Mouse (Mus musculus): ENCODE results near the gene Tctn1. TPM values are rescaled to one million over a fixed set of nuclear protein-coding genes. Genes with fewer than 3 reads are reported as not detected.

The Tctn1 gene
- polyA plus RNA-seq, 1 experiment from 2014 or later, result 4.8 TPM

DNA sequence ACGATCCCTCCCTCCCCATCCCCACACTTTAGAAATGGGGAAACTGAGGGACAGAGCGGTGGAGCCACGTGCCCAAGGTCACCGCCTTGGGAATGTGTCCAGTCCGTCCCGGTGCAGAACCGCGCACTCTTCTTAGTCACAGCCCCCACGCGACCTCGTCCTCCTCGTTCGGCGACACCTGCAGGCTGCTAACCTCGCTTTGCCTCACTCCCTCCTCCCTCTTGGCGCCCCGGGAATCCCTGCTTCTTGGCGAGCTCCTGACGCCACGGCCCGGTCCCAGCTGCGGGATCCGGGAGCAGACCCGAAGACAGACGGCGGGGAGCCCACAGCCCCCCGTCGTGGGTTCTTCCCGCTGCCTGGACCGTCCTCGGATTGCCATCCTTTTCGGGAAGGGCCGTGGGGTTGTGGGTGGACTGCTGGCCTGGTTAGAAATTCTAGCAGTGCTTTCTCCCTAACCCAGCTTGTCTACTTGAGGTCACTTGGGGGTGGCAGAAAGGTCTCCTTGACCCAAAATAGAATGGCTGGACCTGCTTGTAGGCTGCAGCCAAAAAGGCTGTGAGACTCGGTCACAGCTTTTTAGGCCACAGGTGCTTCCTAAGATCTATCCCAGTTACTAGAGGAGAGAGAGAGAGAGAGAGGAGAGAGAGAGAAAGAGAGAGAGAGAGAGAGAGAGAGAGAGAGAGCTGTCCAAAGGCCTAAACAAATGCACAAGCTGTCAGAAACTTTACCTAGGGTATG, 20.9 kb upstream of the Tctn1 start:
- Histone ChIP-seq H3K27me3 (no peaks in the 10 kb centered on the region), H3K36me3 (peaks cover 28% of the 10 kb centered on the region), H3K4me3 (replicated peaks) (peak overlapping the region; percentile 98), H3K9me3 (0 out of 2 replicates have a peak, but pooled peaks cover 5% of the 10 kb centered on the region), H3K9ac (replicated peaks) (peak overlapping the region; percentile 83), H3K4me1 (replicated peaks) (peaks cover 25% of the 10 kb centered on the region), H3K27ac (no peak overlapping the region), H3K4me2 (peak overlapping the region; percentile 98)
- ATAC-seq (ENCODE audit: insufficient number of reproducible peaks, insufficient read depth, low FRiP score, low TSS enrichment, low read depth), result peak; percentile 35; the same call in 1 of the 2 replicates
- 1% methylated on average over 34 of the region's 34 CpGs for WGBS

- ATAC-seq (ENCODE audit: insufficient number of reproducible peaks, insufficient read depth, low FRiP score, low TSS enrichment, low read depth), result peak; percentile 94
- Histone ChIP-seq H3K4me3 (replicated peaks) (peak within 1 kb of the TSS; percentile 98), H3K27me3 (no peaks in the 10 kb centered on the region), H3K4me2 (peak within 1 kb of the TSS; percentile 98), H3K9me3 (no peaks in the 10 kb centered on the region), H3K36me3 (peaks cover 25% of the 10 kb centered on the region), H3K27ac (peak within 1 kb of the TSS; percentile 45; the same call in 1 of the 2 replicates), H3K9ac (replicated peaks) (peak within 1 kb of the TSS; percentile 83), H3K4me1 (replicated peaks) (peaks cover 26% of the 10 kb centered on the region)
- under 1% methylated on average over 98 of the region's 114 CpGs for WGBS
Observed at GRCm38 (mm10) chr5:122284183-122285028, 20.1 kb upstream of the Tctn1 start, which contains the start of gene Pptc7. Gene Pptc7 (plus strand): TSS chr5:122284365.

- peak overlapping the region; percentile 98 for H3K4me3 ChIP-seq (replicated peaks)
- H3K36me3 ChIP-seq, result peaks cover 20% of the 10 kb centered on the region
- no peak overlapping the region for H3K9ac ChIP-seq (replicated peaks)
- no peak for ATAC-seq (ENCODE audit: insufficient number of reproducible peaks, insufficient read depth, low FRiP score, low TSS enrichment, low read depth)
- H3K27me3 ChIP-seq, result no peaks in the 10 kb centered on the region
- 36% methylated on average over 2 of the region's 2 CpGs for WGBS
- H3K27ac ChIP-seq, result no peak overlapping the region
- no peaks in the 10 kb centered on the region for H3K9me3 ChIP-seq
- H3K4me1 ChIP-seq (replicated peaks), result peaks cover 26% of the 10 kb centered on the region
- peak overlapping the region; percentile 38 for H3K4me2 ChIP-seq
Observed at GRCm38 (mm10) chr5:122283828-122284182, 19.5 kb upstream of the Tctn1 start.

DNA sequence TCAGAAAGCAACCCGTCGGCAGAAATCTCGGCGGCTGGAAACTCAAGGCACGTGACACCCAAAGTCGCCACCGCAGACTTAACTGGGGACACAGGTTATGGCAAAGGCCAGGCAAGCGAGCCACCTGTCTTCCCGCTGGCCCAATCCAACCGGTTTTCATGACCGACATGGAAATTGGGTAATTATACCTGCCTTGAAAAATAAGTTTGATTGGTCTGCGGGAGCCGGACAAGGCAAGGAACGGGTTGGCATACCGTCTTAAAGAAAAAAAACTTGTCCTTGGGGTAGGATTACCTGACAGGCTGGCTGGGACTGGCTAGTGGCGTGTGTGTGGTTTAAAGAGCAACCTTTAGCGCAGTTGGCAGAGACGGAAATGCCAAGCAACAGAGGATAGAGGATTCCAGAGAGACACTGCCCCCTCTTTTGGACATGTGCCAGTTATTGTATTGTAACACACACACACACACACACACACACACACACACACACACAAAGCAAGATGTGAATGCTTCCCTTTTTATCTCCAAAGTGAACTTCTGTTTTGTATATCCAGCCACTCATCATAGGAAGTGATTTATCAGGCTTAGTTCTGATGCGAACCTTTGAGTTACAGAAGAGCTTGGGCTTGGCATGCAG, 16.7 kb upstream of the Tctn1 start:
- Histone ChIP-seq H3K4me1 (replicated peaks) (peaks cover 22% of the 10 kb centered on the region), H3K27ac (no peak overlapping the region), H3K36me3 (no peaks in the 10 kb centered on the region), H3K4me2 (peak overlapping the region; percentile 28), H3K4me3 (replicated peaks) (no peak overlapping the region), H3K9ac (replicated peaks) (no peak overlapping the region), H3K9me3 (no peaks in the 10 kb centered on the region), H3K27me3 (no peaks in the 10 kb centered on the region)
- WGBS, result 33% methylated on average over 19 of the region's 19 CpGs
- ATAC-seq (ENCODE audit: insufficient number of reproducible peaks, insufficient read depth, low FRiP score, low TSS enrichment, low read depth), result no peak

GRCm38 (mm10) chr5:122280422-122280826, 16.2 kb upstream of the Tctn1 start:
- Histone ChIP-seq H3K4me3 (replicated peaks) (no peak overlapping the region), H3K9ac (replicated peaks) (no peak overlapping the region), H3K9me3 (no peaks in the 10 kb centered on the region), H3K4me2 (peak overlapping the region; percentile 28), H3K4me1 (replicated peaks) (peaks cover 17% of the 10 kb centered on the region), H3K27ac (no peak overlapping the region), H3K27me3 (no peaks in the 10 kb centered on the region), H3K36me3 (no peaks in the 10 kb centered on the region)
- 46% methylated on average over 6 of the region's 6 CpGs for WGBS
- no peak for ATAC-seq (ENCODE audit: insufficient number of reproducible peaks, insufficient read depth, low FRiP score, low TSS enrichment, low read depth)

DNA sequence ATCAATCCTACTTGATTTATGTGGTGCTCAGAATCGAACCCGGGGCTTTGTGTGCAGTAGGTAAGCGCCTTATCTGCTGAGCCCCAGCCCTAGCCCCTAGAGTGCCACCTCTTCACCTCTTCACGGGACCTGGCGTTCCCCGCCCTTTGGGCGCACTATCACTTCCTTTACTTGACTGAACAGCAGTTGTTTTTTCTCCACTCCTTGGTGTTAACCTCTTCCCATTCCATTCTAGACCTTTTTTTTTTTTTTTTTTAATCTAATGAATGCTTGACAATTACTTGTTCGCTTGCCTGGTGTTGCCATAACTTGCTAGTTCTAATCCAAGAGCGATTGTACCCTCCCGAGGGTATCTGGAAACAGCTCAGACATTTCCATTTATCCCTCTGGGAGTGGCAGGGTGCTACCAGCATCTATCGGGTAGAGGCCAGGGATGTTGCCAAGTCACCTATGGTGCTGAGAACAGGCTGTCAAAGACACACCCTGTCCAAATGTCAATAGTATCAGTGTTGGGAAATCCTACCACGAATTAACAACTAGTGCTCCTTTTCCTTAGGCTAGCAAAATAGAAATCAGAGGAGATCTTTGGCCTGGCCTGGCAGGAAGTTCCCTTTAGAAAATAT, 15.7 kb upstream of the Tctn1 start:
- ATAC-seq (ENCODE audit: insufficient number of reproducible peaks, insufficient read depth, low FRiP score, low TSS enrichment, low read depth), result no peak
- 82% methylated on average over 12 of the region's 12 CpGs for WGBS

GRCm38 (mm10) chr5:122278946-122279345, 14.7 kb upstream of the Tctn1 start:
- Histone ChIP-seq H3K36me3 (no peaks in the 10 kb centered on the region), H3K4me2 (no peak overlapping the region), H3K9ac (replicated peaks) (no peak overlapping the region), H3K27me3 (no peaks in the 10 kb centered on the region), H3K27ac (no peak overlapping the region), H3K4me1 (replicated peaks) (peaks cover 14% of the 10 kb centered on the region; the same call in 1 of the 2 replicates), H3K4me3 (replicated peaks) (no peak overlapping the region), H3K9me3 (no peaks in the 10 kb centered on the region)
- no peak for ATAC-seq (ENCODE audit: insufficient number of reproducible peaks, insufficient read depth, low FRiP score, low TSS enrichment, low read depth)
- WGBS, result 78% methylated on average over 7 of the region's 7 CpGs

More for the DNA sequence above, 15.7 kb upstream of the Tctn1 start:
- Histone ChIP-seq H3K27ac (no peak overlapping the region), H3K9ac (replicated peaks) (no peak overlapping the region), H3K36me3 (no peaks in the 10 kb centered on the region), H3K4me3 (replicated peaks) (no peak overlapping the region), H3K27me3 (no peaks in the 10 kb centered on the region), H3K4me2 (no peak overlapping the region), H3K9me3 (no peaks in the 10 kb centered on the region), H3K4me1 (replicated peaks) (peaks cover 12% of the 10 kb centered on the region; the same call in 1 of the 2 replicates)

DNA sequence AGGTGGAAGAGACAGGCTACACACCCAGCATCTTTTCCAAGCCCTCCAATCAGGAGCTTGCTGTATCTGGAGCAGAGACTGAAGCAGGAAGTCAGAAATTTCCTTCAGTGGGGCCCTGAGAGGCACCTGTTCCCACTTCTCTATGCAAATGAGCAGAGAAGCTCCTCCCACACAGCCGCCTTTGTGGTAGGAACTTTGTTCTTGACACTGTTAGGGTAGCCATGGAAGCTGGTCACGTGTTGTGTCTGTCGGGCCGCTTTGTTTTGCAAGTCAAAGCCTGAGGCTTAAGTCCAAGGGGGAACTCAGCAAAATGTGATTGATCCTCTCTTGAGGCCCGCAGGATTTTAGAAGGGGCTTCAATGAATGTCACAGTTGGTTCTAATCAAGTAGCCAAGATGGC, 10.5 kb upstream of the Tctn1 start:
- no peak overlapping the region for H3K4me2 ChIP-seq
- no peak for ATAC-seq (ENCODE audit: insufficient number of reproducible peaks, insufficient read depth, low FRiP score, low TSS enrichment, low read depth)
- 37% methylated on average over 5 of the region's 5 CpGs for WGBS
- no peaks in the 10 kb centered on the region for H3K9me3 ChIP-seq
- no peak overlapping the region for H3K9ac ChIP-seq (replicated peaks)
- H3K36me3 ChIP-seq, result no peaks in the 10 kb centered on the region
- H3K27me3 ChIP-seq, result no peaks in the 10 kb centered on the region
- 0 out of 2 replicates have a peak, but pooled peaks cover 3% of the 10 kb centered on the region for H3K4me1 ChIP-seq (replicated peaks)
- no peak overlapping the region for H3K4me3 ChIP-seq (replicated peaks)
- H3K27ac ChIP-seq, result no peak overlapping the region

DNA sequence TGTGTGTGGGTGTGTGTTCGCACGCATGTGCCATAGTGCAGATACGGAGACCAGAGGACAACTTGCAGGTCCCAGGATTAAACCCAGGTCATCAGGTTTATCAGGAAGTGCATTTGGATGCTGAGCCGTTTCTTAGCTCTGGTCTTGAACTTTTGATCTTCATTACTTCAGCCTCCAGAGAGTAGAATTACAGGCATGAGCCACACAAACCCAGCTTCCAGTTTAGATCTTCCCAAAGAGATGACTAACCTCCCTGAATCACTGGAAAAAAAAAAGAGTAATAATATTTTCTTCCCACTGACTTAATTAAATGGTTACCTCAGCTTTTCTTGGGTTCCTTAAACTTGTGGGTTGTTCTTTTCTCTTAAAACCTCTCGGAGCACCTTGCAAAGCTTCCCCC, 8.6 kb upstream of the Tctn1 start:
- H3K4me2 ChIP-seq, result no peak overlapping the region
- no peaks in the 10 kb centered on the region for H3K9me3 ChIP-seq
- no peak overlapping the region for H3K9ac ChIP-seq (replicated peaks)
- H3K36me3 ChIP-seq, result no peaks in the 10 kb centered on the region
- 76% methylated on average over 5 of the region's 5 CpGs for WGBS
- ATAC-seq (ENCODE audit: insufficient number of reproducible peaks, insufficient read depth, low FRiP score, low TSS enrichment, low read depth), result no peak
- H3K4me3 ChIP-seq (replicated peaks), result no peak overlapping the region
- H3K4me1 ChIP-seq (replicated peaks), result 0 out of 2 replicates have a peak, but pooled peaks cover 3% of the 10 kb centered on the region
- H3K27me3 ChIP-seq, result no peaks in the 10 kb centered on the region
- H3K27ac ChIP-seq, result no peak overlapping the region

DNA sequence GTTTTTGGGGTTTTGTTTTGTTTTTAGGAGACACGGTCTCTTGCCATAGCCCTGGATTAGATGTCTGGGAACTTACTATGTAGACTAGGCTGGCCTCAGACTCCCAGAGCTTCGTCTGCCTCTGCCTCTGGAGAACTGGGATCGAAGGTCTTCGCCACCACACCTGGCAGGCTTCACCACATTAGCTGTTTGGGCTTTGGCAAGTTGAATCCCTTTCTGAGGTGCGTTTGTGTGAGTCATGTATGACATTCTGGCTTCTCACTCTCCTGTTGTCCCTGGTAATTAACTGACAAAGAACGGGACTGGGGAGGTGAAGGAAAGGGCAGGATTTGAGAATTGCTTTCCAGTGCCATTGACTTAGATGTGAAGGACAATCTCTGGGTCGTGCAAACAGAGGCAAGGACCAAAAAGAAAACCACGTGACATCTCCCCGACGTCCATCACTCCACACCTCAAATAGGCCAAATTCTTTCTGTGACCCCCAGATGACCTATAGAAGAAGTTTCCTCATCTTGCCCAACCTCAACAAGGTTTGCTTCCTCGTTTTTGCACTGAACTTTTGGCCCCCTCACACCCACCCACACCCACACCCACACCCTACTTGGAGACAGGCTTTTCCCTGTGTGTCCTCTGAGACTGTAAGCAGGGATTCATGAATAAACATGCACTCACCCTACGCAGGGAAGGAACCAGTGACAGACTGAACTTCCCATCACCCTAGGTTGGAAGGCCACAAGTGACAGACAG, 4.8 kb upstream of the Tctn1 start:
- Histone ChIP-seq H3K9me3 (no peaks in the 10 kb centered on the region), H3K4me1 (replicated peaks) (no peaks in the 10 kb centered on the region; the same call in 1 of the 2 replicates), H3K4me3 (replicated peaks) (no peak overlapping the region), H3K36me3 (no peaks in the 10 kb centered on the region), H3K9ac (replicated peaks) (no peak overlapping the region), H3K4me2 (no peak overlapping the region), H3K27ac (no peak overlapping the region), H3K27me3 (no peaks in the 10 kb centered on the region)
- ATAC-seq (ENCODE audit: insufficient number of reproducible peaks, insufficient read depth, low FRiP score, low TSS enrichment, low read depth), result no peak
- 65% methylated on average over 12 of the region's 12 CpGs for WGBS

Measured in limb, embryonic 12.5 days (tissue).